Mouse (Mus musculus) liver, embryonic 14.5 days (tissue): ENCODE data around the gene Aldh1l1.

Experiments
- CTCF ChIP-seq: IDR thresholded peaks from 2 replicates; pipeline ENCODE4 v1.5.1; 2016; ENCODE audit warnings: antibody characterized with exemption, low read depth, control low read depth
- EP300 ChIP-seq: IDR thresholded peaks from 2 replicates; pipeline ENCODE4 v1.6.1; 2016; ENCODE audit warnings: antibody characterized with exemption, low read depth

- TF ChIP-seq CTCF (no peak), EP300 (no peak)
Measured at GRCm38 (mm10) chr6:90506673-90507311, 20.6 kb downstream of the Aldh1l1 start.
